Mouse (Mus musculus) left cerebral cortex, adult 11 months (tissue): ENCODE measurements around the gene Plac1.
"Not testable (repeated sequence)": the region's sequence is repeated elsewhere in the genome, so short reads cannot be mapped to it uniquely, and the experiment has no call there.

Experiments
- DNase-seq: peaks from one replicate; pipeline ENCODE4 v3.0.0; 2022; ENCODE audit warnings: low spot score

Gene Plac1

GRCm38 (mm10) chrX:53240011-53240410 is at the start of gene Plac1:
Gene Plac1, minus strand, starts transcription at chrX:53240111.
- DNase-seq: no peak

- no peak for DNase-seq
Observed at GRCm38 (mm10) chrX:53287924-53288323, 48.0 kb upstream of the Plac1 start.

- no peak for DNase-seq
Observed at GRCm38 (mm10) chrX:53273124-53273523, 33.2 kb upstream of the Plac1 start, which contains the start of gene Fam122c. Gene Fam122c, plus strand, starts transcription at chrX:53273424.

GRCm38 (mm10) chrX:53271628-53272027 is 31.7 kb upstream of the Plac1 start:
- DNase-seq: not testable (repeated sequence)

- no peak for DNase-seq
Observed at GRCm38 (mm10) chrX:53270063-53270432, 30.1 kb upstream of the Plac1 start.

- DNase-seq: peak; percentile 81
Observed at GRCm38 (mm10) chrX:53269289-53270062, 29.6 kb upstream of the Plac1 start, which contains the start of gene Fam122b. Gene Fam122b, minus strand, starts transcription at chrX:53269805.

- DNase-seq: no peak
Observed at GRCm38 (mm10) chrX:53268856-53269255, 28.9 kb upstream of the Plac1 start.

GRCm38 (mm10) chrX:53266186-53266585 is 26.3 kb upstream of the Plac1 start:
- no peak for DNase-seq

- no peak for DNase-seq
Observed at GRCm38 (mm10) chrX:53255195-53255594, 15.3 kb upstream of the Plac1 start.

- no peak for DNase-seq
Observed at GRCm38 (mm10) chrX:53237971-53238370, 1.9 kb downstream of the Plac1 start.

- no peak for DNase-seq
Observed at GRCm38 (mm10) chrX:53236404-53236803, 3.5 kb downstream of the Plac1 start.

GRCm38 (mm10) chrX:53233689-53234088 is 6.2 kb downstream of the Plac1 start:
- no peak for DNase-seq

GRCm38 (mm10) chrX:53231965-53232364 is 7.9 kb downstream of the Plac1 start:
- DNase-seq: no peak

GRCm38 (mm10) chrX:53224353-53224944 is 15.5 kb downstream of the Plac1 start:
- no peak for DNase-seq

- DNase-seq: no peak
Observed at GRCm38 (mm10) chrX:53220855-53221254, 19.1 kb downstream of the Plac1 start.

- no peak for DNase-seq
Observed at GRCm38 (mm10) chrX:53214557-53215229, 25.2 kb downstream of the Plac1 start.

- DNase-seq: no peak
Observed at GRCm38 (mm10) chrX:53213838-53214237, 26.1 kb downstream of the Plac1 start.

- DNase-seq: no peak
Observed at GRCm38 (mm10) chrX:53212485-53212884, 27.4 kb downstream of the Plac1 start.

GRCm38 (mm10) chrX:53211756-53212483 is 28.0 kb downstream of the Plac1 start:
- peak; percentile 2 for DNase-seq

GRCm38 (mm10) chrX:53209431-53209830 is 30.5 kb downstream of the Plac1 start:
- no peak for DNase-seq

- DNase-seq: no peak
Observed at GRCm38 (mm10) chrX:53204690-53205311, 35.1 kb downstream of the Plac1 start.

- no peak for DNase-seq
Observed at GRCm38 (mm10) chrX:53201616-53202015, 38.3 kb downstream of the Plac1 start.
